Mouse (Mus musculus) right cerebral cortex, postnatal 36 days (tissue): ENCODE data around the gene Crocc.

ENCODE experiments used
- DNase-seq, 2 experiments: peaks; one replicate each; pipeline ENCODE4 v3.0.0; 2022; ENCODE audit warnings: low spot score in 2 of 2, mixed read lengths in 1 of 2

Gene Crocc

DNA sequence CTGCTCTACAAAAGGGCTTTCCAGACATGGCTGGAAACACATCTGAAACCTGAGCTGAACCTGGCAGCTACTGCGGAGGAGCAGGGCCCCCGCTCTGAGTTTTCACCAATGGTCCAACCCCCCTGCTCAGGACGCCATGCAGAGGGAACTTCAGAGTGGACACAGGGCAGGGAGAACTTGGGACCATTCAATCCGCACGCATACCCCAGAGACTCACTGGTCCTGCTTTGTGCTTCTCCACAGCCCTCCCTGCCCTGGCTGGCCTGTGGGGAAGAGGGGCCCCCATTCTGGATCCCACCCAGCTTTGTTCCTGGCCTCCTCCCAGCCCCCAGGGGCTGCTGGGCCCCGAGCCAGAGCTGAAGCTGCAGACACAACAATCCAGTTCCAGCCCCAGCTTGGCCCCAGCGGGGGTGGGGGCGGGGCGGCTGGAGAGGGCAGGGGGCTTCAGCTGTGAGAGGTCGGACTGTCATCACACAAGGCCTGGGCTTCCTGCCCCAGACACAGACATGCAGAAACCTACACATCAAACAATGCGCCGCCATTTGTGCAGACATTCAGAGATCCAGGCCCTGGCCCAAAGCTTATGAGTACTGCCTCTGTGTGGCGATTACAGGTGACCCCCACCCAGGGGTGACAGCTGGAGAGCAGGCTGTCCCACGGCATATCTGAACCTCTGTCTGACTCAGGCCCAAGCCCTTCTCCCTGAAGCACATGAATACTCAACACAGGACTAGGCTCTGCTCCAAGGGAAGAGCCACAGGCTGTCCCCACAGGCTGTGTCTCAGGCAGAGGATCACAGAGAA lies 39.3 kb downstream of the Crocc start:
- no peak for DNase-seq

DNA sequence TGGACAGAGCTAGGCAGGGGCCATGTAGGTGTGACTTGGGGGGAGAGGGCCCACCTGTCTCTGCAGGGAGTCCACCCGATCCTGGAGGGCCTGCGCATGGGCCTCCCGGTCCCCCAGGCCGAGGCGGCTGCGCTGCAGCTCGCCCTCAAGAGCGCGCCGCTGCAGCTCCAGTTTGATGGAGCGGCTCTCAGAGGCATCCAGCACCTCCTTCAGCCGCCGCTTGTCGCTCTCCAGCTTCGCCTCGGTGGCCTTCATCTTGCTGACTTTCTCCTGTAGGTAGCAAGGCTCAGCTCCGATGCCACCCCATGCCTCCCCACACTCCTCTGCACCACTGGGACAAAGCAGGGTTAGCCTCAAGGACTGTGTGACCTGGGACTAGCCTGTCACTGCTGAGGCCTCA lies 40.1 kb downstream of the Crocc start:
- no peak for DNase-seq

DNA sequence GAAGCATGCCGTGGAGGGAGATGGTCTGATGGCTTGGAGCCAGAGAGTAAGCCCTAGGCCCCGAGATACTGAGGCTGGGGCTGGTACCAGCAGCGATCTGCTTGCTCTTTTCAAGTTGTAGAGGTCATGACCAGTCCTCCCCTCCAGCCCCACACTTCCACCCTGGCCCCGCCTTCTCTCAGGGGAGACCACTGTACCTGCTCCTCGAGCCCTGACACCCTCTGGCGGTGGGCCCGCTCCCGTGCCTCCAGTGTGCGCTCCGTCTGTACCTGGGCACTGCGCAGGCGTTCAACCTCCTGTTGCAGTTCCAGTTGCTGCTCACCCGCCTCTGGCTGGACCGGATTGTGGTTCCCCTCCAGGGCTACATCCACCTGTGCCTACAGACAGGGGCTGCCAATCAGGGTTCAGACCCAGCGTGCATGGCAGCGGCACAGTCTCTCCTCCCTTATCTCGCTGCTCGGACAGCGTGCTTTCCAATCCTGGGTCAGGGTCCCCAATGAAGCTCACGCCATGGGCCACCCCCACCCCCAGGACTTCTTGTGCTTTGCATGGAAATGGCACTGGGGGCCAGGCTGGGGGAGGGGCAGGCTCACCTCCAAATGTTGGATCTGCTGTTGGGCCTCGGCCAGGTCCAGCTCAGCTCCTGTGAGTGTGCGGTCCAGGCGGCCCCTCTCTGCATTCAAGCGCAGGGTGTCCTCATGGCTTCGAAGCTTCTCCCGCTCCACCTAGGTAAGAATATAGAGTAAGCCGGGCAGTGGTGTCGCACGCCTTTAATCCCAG lies 42.5 kb downstream of the Crocc start:
- DNase-seq: no peak

DNA sequence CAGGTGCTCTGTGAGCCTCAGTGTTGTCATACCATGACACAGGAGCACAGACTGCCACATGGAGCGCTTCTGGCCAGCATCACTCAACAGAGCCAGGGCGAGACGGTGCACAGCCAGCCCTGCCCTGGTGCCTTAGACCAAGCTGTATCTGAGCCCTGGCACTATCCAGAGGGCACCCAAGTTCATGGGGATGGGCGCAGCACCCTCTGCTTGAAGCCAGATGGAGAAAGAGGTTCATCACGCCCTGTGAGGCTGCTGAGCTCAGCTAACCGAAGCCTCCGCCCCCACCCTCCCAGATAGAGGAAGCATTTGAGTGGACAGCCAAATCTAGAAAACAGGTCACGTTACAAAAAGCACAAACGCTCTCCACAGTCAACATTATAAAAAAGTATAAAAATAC lies 44.0 kb downstream of the Crocc start:
- no peak for DNase-seq

DNA sequence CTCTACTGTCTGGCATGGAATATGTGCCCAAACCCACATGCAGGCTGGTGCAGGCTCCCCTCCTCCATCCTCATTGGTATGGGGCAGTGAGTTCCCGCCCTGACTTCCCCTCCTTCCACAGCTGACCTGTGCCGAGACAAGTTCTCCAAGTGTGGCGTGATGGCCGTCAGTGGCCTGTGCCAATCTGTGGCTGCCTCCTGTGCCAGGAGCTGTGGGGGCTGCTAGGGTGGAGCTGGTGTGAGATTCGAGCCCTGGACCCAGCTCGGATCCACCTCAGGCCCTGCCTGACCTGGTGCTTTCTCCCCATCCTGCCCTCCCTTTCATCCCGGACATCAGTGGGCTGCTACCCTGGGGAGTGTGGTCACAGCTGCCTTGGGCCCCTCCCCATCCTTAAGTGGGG lies 45.0 kb downstream of the Crocc start:
- no peak for DNase-seq

DNA sequence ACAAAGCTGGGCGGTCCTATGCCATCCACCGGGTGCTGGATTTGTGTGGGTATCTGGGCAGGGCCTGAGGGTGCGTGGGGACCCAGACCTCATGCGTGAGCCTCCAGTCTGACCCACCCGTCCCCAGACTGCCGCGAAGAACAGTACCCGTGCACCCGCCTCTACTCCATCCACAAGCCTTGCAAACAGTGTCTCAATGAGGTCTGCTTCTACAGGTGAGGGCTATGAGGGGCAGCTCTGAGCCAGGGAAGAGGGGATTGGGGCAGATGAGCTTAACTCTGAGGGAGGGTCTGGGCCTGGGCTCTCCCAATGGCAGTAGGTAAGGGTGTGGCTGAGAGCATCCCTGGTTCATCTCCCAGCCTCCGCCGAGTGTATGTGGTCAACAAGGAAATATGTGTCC lies 45.5 kb downstream of the Crocc start:
- no peak for DNase-seq

DNA sequence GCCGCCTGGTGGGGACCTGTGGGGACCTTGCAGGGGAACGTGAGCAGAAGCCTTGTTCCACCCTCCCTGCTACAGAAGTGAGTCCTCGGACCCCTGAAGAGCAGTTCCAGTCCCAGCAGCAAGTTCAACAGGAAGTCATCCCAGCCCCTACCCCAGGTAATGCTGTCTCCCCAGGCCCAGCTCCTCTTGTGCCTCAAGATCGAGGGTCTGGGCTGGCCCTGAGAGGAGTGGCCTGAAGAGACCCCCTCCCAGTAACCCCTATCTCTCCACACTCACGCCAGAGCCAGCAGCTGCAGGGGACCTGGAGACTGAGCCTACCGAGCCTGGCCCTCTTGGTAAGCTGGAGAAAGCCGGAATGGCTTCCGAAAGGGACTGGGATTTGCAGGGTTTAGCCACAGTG lies 46.2 kb downstream of the Crocc start:
- DNase-seq: no peak

DNA sequence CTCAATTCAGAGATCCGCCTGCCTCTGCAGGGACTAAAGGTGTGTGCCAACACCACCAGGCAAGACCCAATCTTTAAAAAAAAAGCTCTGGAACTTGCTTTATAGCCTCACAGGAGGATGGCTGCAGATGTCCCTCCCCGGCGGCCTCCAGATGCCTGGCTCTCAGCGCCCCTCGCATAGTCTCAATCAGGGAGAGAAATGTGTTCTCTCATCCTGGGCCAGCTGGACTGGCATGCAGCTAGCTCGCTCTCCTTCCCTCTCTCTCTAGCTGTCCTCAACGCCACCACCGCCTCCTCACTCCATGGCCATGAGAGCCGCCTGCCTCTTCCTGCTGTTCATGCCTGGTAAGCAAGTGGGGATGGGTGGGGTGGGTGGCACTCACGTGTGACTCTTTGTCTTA lies 47.8 kb downstream of the Crocc start:
- DNase-seq: no peak

DNA sequence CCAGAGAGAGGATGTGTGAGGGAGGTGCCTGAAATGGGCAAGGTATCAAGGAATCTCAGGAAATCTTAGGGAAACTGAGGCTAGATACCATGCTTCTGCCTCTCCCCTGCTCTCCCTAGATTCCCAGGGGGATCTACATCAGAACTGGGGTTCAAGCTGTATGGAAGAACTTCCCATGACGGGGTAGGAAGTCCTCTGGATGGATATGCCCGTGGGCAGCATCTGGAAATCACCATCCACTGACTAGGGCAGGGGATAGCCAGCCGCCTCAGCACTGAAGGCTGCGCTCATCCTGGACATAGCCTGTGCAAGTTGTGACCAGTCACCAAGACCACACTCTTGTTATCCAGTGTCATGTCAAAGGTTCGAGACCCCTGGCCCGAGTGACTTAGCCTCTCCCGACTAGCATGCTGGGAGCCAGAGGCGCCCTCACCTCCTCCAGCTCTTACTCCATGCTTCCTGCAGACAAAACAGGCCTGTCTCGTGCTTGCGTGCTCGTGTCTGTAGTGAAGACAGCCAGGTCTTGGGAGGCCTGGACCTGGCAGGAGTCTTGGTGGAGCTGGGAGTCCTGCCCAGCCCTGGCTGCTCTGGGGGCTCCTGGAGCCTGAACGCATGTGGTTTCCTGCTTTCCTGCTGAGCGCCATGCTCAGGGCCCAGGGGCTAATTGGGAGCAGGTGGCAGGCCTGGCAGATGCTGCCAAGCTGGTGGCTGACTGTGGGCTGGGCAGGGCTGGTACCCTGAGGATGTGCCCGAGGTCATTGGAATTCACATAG lies 48.6 kb downstream of the Crocc start:
- DNase-seq: no peak

DNA sequence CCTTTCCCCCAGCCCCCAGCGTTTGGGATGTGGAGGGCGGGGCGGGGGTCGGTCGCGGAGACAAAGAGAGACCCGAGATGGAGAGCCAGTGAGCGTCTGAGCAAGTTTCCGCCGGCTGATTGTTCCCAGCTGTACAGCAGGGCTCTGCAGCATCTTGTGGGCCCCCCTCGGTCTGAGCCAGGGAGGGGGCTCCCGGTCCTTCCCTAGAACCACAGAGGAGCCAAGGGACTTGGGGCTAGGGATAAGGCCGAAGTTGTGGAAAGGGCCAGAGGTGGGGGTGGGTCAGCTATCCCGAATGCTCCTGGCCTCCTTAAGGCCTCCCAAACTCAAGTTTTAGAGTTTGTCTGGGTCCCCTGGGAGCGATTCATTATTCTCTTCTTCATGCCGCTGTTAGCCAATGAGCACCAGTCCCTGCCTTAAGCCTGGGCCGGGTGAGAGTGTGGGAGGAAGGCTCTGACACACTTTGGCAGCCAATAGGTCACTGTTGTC lies 49.4 kb downstream of the Crocc start:
- no peak for DNase-seq

DNA sequence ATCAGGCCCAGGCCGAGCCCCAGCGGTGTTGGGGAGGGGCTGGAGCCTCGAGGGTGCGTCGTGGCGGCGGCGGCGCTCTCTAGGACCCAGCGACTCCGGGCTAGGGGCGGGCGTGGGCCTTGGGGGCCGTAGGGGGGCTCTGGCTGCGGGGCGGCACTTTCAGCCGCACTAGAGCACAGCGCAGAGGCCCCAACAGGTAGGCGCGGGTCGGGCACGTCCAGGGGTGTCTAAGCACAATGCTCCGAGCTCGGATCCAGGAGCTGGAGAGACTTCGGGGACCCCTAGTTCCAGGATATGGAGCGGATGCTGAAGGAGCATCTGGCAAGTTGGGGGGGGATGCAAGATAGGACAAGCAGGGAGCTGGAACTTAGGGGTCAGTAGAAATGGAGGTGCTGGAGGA lies 49.8 kb downstream of the Crocc start:
- no peak for DNase-seq

DNA sequence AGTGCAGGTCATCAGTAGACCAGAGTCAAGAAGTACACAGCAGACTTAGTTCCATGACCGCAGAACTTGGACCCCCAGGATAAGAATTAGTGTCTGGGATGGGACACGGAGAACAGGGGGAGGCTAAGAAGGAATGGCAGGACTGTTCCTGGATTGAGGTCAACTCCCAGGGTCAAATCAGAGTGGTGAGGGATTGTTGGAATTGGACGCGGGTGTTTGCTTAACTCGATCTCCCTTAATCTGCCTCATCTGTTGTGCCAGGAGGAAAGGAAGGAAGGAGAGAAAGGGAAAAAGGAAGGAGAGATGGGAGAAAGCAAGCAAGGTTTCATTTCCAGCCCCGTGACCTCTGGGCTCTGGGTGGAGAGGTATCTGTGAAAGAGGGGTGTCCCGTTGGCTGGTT lies 50.2 kb downstream of the Crocc start, which contains the start of gene Mfap2:
Gene Mfap2, plus strand, starts transcription at position 301 of the 400 bp plus-strand sequence.
- DNase-seq: no peak

DNA sequence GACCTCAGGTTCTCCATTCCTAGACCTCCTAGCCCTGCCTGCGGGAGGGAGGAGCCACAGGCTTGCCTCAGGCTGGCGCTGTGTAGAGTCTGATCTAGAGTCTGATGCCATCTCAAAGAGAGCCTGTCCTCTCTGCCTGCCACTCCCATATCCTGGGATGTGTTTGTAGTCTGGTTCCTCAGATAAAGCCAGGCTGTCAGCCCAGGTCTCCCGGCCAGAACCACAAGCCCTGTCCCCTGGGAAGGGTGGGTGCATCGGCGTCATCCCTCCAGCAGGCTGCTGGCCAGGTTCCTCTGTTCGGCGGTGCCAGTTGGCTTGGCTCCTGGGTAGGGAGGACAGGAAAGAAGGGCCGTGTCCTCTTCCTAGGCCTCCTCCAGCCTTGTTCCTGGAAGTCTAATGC lies 52.3 kb downstream of the Crocc start:
- no peak for DNase-seq

DNA sequence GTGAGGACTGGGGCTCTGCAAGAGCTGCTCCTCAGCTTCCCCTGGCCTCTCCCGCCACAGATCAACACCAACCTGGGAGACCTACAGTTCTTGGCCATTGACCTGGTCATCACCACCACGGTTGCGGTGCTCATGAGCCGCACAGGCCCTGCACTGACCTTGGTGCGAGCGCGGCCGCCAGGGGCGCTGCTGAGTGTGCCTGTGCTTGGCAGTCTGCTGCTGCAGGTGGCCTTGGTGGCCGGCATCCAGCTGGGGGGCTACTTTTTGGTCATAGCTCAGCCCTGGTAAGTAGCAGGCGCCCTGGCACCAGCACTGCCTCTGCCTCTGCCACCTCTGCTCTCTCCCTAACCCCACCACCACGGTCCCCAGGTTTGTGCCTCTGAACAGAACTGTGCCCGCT lies 54.4 kb downstream of the Crocc start:
- no peak for DNase-seq

DNA sequence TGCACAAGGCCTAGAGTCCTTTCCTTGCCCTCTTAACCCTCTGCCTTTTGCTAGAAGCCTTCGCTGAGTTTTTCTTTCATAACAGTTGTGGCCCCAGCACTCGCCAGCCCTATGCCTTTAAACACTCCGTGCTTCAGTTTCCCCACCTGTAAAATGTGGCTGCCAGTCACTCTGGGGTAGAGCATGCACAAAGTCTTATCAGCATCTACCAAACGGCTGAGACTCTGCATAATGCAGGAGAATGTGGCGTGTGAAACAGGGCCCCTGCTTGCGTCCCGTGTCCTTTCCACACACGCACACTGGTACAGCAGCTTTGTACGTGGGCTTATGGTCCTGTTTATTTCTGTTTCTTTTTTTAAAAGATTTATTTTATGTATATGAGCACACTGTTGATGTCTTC lies 63.5 kb downstream of the Crocc start:
- DNase-seq: no peak

DNA sequence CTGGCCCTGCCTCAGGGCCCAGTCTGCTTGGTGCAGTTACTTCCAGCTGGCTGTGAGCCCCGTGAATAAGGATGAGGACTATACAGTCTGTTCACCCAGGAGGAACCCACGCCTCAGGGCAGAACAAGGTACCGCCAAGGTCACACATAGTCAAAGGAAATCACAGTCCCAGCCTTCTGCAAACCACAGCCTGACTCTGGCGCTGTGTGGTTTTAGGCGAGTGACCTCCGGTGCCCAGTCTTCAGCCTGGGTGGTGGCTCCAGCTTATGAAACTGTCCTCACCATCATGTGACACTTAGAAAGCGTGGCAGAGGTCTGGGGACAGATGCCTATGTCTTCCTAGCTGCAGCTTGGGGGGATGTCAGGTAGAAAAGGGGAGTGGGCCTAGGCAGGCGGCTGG lies 64.5 kb downstream of the Crocc start:
- no peak for DNase-seq

DNA sequence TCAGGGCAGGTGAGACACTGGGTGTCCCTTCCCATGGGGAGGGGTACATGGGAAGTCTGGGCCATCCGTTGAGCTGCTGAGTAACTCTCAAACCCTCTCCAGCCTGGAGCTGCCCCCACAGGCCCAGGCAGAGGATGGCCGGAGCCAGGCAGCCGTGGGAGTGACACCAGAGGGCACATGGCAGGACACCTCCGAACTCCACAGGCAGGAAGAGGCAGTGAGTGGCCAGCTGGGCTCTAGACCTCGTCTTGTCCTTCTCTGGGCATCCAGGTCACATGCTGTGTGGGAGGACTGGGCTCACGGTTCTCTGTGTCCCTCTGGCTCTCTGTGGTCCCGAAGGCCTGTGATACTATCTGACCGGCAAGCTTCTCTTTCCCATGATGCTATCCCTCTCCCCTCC lies 66.5 kb downstream of the Crocc start:
- no peak for DNase-seq

DNA sequence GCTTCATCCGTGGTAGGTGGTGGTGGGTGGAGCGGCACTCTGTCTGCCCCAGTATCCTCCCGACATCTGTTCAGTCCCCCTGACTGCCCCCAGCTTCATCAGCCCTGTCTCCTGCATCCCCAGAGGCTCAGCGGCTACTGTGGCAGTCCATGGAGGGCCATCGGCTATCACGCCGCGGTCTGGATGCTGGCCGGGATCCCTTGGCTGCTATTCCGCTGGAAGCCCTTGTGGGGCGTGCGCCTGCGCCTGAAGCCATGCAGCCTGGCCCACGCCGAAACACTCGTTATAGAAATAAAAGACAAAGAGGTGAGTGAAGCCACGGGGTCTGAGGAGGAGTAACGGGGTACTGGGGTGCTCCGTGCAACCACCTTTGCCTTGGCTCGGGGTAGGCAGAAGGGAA lies 68.1 kb downstream of the Crocc start:
- no peak for DNase-seq

DNA sequence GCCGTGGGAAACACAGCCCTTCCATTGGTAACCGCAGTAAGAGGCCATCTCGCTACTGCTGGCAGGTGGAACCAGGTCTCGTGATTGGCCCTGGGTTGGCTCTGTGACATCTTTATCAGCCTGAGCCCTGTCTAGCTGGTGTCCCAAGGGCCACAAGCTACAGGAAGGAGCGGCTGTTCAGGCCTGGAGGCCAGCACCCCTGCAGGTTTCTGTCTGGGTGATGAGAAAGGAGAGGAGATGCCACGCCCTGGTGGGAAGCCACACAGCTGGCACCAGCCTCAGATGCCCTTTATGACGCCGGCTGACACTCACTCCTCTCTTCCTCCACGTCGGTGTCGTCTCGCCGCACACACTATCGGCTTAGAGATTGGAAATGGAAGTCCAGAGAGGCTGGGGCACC lies 70.9 kb downstream of the Crocc start:
- DNase-seq: no peak

DNA sequence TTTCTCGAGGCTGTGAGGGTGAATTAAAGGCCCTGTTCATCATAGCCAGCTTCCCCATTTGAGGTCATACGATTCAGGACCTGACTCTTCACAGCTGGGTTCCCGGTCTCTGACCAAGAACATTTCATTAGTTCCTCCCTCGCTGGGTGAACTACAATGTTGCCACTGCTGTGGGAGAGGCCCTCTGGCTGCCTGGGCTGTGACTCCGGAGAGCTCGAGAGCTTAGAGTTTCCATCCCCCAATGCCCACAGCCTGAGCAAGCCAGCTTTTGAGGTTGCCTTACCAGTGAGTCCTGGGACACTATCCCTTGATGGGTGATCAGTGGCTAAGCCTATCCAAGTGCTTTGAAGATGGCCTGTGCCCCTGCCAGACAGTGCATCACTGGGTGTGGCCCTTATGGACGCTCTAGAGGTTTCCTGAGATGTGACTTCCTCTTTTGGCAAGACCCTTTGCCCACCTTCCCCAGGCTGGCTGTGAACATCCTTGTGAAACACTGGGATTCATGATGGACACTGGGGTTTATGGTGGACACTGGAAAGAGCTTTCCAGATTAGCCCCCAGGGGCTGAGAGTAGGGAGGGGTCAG lies 71.6 kb downstream of the Crocc start:
- no peak for DNase-seq

DNA sequence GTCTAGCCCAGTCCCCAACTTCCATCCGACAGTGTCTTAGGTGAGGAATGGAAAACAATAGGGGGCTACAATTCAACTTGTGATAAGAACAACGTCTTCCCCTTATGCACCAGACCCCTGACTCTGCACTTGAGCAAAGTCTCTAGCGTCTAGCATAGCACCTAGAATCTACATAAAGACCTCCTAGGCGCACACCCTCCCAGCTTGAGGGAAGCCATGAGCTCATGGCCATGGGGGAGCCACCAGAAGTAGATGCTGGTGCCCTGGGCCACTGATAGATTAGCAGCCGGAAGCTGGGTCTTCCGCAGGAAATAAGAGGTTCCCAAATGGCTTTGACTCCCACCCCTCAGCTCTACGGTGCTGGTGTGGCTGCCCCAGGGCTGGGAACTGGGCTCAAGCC lies 72.9 kb downstream of the Crocc start:
- DNase-seq: no peak
